Mouse (Mus musculus) spleen, postnatal 14 days (tissue): Measurements from ENCODE around the gene Plekho1.

ENCODE experiments used
- DNase-seq, 2 experiments: peaks; one replicate each; pipeline ENCODE4 v3.0.0; 2021 to 2022; ENCODE audit warnings: low spot score in 2 of 2

Plekho1 gene

GRCm38 (mm10) chr3:95950763-95951551, 44.8 kb downstream of the Plekho1 start:
- DNase-seq, result peak; percentile 73 to 82

DNA sequence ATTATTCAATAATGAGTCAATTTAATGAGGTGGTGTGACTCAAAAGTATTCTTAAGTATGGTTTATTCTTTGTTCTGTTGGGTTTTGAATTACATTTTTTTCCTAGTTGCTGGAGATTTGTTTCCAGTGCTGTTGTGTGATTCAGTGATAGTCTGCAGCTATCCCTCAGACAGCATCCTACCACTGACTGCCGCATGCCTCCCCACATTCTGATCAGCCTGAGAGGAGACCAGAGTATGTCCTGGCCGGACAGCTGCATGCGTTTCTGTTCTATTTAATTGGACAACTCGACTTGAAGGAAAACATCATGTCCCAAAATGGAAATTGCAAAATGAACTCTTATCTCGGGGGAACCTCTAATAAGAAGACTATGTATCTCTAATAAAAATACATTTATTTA, 47.5 kb downstream of the Plekho1 start:
- no peak for DNase-seq

- no peak for DNase-seq
Measured at GRCm38 (mm10) chr3:95945731-95946240, 50.0 kb downstream of the Plekho1 start.

DNA sequence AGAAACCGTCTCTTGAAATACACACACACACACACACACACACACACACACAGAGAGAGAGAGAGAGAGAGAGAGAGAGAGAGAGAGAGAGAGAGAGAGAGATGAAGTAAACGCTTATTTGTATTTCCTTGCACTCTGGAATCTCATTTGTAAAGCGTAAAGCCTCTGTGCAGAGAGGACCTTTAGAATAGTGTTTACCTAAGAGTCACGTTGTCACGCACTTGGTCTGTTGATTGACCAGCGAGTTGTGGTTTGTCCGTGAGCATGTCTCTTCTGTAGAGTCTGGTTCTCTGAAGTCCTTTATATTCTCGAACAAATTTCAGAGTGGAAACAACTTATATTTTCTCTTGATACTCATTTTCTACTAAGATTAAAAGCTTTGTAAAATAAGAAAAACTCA, 51.1 kb downstream of the Plekho1 start:
- DNase-seq, result no peak

DNA sequence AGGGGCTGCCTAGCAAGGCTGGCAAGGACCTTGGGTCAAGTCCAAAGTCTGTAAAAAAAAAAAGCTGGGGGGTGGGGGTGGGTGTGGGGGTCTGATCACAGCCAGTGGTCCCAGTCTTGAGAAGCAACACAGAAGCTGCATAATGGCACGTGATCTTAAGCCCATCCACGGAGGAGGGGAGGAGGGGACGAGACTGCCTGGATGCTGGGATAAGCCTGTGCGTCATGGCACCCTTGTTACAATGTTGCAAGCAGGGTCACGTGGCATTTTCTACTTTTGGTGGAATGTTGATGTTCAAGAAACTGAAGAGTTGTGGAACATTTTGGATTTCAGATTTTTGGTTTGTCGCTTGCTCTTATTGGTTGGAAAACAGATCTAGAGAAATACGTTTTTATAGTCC, 52.6 kb downstream of the Plekho1 start:
- no peak for DNase-seq

DNA sequence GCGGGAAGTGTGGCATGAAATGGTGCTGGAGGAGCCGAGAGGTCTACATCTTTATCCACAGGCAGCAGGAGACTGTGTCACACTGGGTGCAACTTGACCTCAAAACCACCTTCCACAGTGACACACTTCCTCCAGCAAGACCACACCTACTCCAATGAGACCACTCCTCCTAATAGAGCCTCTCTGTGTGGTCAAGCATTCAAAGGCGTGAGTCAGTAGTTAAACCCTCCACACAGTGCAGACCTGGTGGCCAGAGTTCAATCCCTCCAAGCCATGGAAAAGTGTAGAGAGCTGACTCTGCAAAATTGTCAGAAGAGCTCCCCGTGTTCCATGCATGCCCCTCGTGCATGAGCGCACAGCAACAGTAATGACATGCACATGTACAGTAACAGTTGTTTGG, 53.1 kb downstream of the Plekho1 start:
- no peak for DNase-seq

GRCm38 (mm10) chr3:95938835-95939234, 57.0 kb downstream of the Plekho1 start:
- peak in 1 of 2 experiments; percentile 33 for DNase-seq
